Mouse (Mus musculus) stomach, postnatal 0 days (tissue): ENCODE data around the gene 4930524J08Rik. TPM values are rescaled to one million over a fixed set of nuclear protein-coding genes. Genes with fewer than 3 reads are reported as not detected.

ENCODE experiments used
- ATAC-seq: fragments of 200-750 bp; cut with Nextera tagmentation; 2 replicates; pipeline ENCODE4 v1.8.0; 2017; ENCODE audit not compliant: low FRiP score, low TSS enrichment
- DNase-seq: peaks from one replicate; pipeline ENCODE4 v3.0.0-alpha.2; 2016; ENCODE audit warnings: low spot score
- H3K27ac ChIP-seq: fragments of 300-500 bp; sonication (generic); replicated peaks from 2 replicates; pipeline ENCODE4 v1.5.1; 2014; ENCODE audit warnings: mild to moderate bottlenecking, control low read depth
- H3K27me3 ChIP-seq: fragments of 300-500 bp; sonication (generic); 2 replicates; pipeline ENCODE4 v1.6.1; 2014; ENCODE audit warnings: low read length; ENCODE audit not compliant: control insufficient read depth, insufficient read depth
- H3K36me3 ChIP-seq: fragments of 300-500 bp; sonication (generic); 2 replicates; pipeline ENCODE4 v1.6.1; 2014; ENCODE audit warnings: low read length, mixed read lengths; ENCODE audit not compliant: control insufficient read depth, insufficient read depth
- H3K4me1 ChIP-seq: fragments of 300-500 bp; sonication (generic); replicated peaks from 2 replicates; pipeline ENCODE4 v1.6.1; 2014; ENCODE audit warnings: antibody characterized with exemption; ENCODE audit not compliant: control insufficient read depth, insufficient read depth
- H3K4me2 ChIP-seq: fragments of 300-500 bp; sonication (generic); replicated peaks from 2 replicates; pipeline ENCODE4 v1.6.1; 2014; ENCODE audit warnings: low read depth, mild to moderate bottlenecking, control low read depth, moderate library complexity
- H3K4me3 ChIP-seq: fragments of 300-500 bp; sonication (generic); 2 replicates; pipeline ENCODE4 v1.5.1; 2014; ENCODE audit warnings: low read depth, low read length, control low read depth
- H3K9ac ChIP-seq: fragments of 300-500 bp; sonication (generic); 2 replicates; pipeline ENCODE4 v1.6.1; 2014; ENCODE audit warnings: mild to moderate bottlenecking, low read length, control low read depth, mixed read lengths
- H3K9me3 ChIP-seq: fragments of 300-500 bp; sonication (generic); 2 replicates; pipeline ENCODE4 v1.6.1; 2016; ENCODE audit warnings: low read length; ENCODE audit not compliant: control insufficient read depth
- CTCF ChIP-seq: IDR thresholded peaks from 2 replicates; pipeline ENCODE4 v1.5.1; 2016; ENCODE audit warnings: antibody characterized with exemption, low read depth, mild to moderate bottlenecking, moderate library complexity
- EP300 ChIP-seq: optimal IDR thresholded peaks from 2 replicates; pipeline ENCODE3; 2016; ENCODE audit warnings: antibody characterized with exemption
- WGBS: fragments of 180-500 bp; shearing (Covaris S2); extraction: QIAGEN DNeasy Blood & Tissue Kit; methylation state at CpG from one replicate; pipeline ENCODE4 v1.1.7; 2014; 5-methylcytosine and 5-hydroxymethylcytosine counted together
- polyA plus RNA-seq: library from polyadenylated mRNA; unstranded; fragments of >200 nt; fragmentation: Nextera tagmentation; extraction: Ambion mirVana; gene quantifications from 2 replicates; pipeline ENCODE4 v1.2.1, GENCODE M21; 2015

The 4930524J08Rik gene
- polyA plus RNA-seq, 1 experiment from 2014 or later = 2.6 TPM

DNA sequence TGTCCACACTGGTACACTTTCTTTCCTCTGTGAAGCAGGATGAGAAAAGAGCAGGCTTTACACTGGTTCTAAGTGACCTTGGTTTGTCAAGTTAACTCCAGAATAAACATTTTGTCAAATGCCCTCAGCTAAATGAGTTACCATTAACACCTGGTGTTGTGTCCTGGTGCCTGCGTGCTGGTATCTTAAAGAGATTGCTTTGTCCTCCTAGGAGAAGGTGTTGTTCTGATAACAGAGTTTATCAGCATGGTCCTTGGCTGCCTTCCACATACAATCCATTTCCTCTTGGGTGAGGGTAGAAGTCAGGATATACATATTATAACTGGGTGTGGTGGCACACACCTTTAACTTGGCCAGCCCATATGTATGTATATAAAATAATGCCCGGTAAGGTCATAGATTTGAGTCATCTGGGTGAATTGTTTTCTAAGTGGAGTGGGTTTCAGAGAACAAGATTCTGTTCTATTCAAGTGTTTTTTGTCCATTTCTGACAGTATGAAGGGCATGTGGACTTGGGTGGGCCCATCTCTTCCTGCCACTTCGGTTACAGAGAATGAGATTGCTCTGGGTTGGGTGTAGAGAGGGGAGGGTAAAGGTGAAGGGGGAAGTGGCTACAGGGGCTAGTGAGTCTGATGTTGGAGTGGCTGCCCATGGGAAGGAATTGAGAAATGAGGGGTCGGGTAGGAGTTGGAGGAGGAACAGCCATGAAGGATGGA lies 27.6 kb downstream of the 4930524J08Rik start:
- no peaks in the 10 kb centered on the region for H3K27me3 ChIP-seq
- DNase-seq = peak; percentile 87
- no peaks in the 10 kb centered on the region for H3K36me3 ChIP-seq
- no peak overlapping the region for H3K9ac ChIP-seq
- H3K27ac ChIP-seq = peak overlapping the region; percentile 91
- no peaks in the 10 kb centered on the region for H3K9me3 ChIP-seq
- TF ChIP-seq EP300 (no peak), CTCF (no peak)
- no peaks in the 10 kb centered on the region for H3K4me1 ChIP-seq
- no peak overlapping the region; the same call in 1 of the 2 replicates for H3K4me2 ChIP-seq
- WGBS = 57% methylated on average over 4 of the region's 4 CpGs
- ATAC-seq = peak; percentile 92
- H3K4me3 ChIP-seq = no peak overlapping the region

DNA sequence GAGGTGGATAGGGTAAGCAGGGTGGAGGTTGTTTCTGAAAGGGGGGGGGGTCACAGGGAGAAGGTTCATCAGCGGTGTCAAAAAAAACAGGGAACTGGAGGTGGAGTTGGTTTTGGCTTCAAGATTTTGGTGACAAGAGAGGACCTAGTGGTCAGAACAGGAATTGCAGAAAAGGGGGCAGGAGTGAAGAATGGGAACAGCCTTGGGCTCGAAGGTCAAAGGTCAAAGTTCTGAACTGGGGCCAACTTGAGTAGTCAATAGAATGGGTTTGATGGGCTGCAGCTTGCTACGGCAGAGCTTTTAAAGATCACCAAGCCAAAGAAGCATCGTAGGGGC lies 28.1 kb downstream of the 4930524J08Rik start:
- ATAC-seq (no peak), DNase-seq (peak; percentile 24)
- Histone ChIP-seq H3K9me3 (no peaks in the 10 kb centered on the region), H3K27ac (peak overlapping the region; percentile 74), H3K27me3 (no peaks in the 10 kb centered on the region), H3K9ac (no peak overlapping the region), H3K4me2 (no peak overlapping the region), H3K4me3 (no peak overlapping the region), H3K36me3 (no peaks in the 10 kb centered on the region), H3K4me1 (no peaks in the 10 kb centered on the region)
- TF ChIP-seq EP300 (no peak), CTCF (peak; percentile 42)
- 87% methylated on average over 4 of the region's 4 CpGs for WGBS

DNA sequence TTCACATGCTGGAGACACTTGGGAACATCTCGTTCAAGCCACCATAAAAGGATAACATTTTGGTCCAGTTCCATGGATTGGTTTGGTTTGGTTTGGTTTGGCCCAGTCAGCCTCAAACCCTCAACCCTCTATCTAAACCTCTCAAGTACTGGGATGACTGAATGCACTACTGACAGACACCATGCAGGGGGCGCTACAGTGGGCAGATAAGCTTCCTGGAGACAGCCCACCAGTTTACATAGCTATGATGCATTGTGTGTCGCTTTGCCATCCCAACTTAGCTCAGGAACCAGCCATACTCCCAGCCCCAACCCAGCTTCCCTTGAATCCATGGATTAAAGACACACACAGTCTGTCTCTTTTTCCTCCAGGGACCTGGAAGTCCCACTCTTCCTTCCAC lies 29.6 kb downstream of the 4930524J08Rik start:
- H3K4me2 ChIP-seq = no peak overlapping the region
- H3K4me3 ChIP-seq = no peak overlapping the region
- H3K36me3 ChIP-seq = no peaks in the 10 kb centered on the region
- no peaks in the 10 kb centered on the region for H3K4me1 ChIP-seq
- 48% methylated on average over 3 of the region's 3 CpGs for WGBS
- H3K9me3 ChIP-seq = no peaks in the 10 kb centered on the region
- H3K9ac ChIP-seq = no peak overlapping the region
- TF ChIP-seq CTCF (peak; percentile 35; the same call in 1 of the 2 replicates), EP300 (no peak)
- ATAC-seq (no peak), DNase-seq (no peak)
- H3K27ac ChIP-seq = no peak overlapping the region
- no peaks in the 10 kb centered on the region for H3K27me3 ChIP-seq

DNA sequence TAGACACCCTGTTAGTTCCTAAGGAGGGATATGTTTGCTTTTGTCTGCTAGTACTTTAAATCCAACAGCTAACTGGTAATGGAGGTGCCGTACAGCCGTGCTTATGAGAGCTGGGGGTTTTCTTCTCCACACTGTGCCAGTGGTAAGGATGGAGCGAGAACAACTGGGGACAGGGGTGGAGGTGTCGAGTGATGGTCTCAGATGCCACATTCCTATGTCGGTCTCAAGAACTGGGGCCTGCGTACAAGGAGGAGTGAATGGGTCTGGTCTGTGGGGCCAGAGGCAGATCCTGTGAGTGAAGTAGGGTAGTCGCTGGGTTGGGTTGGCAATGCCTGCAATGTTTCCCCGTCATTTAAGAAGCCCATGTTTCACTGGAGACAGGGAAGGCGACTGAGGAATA lies 33.7 kb downstream of the 4930524J08Rik start:
- no peak for DNase-seq

DNA sequence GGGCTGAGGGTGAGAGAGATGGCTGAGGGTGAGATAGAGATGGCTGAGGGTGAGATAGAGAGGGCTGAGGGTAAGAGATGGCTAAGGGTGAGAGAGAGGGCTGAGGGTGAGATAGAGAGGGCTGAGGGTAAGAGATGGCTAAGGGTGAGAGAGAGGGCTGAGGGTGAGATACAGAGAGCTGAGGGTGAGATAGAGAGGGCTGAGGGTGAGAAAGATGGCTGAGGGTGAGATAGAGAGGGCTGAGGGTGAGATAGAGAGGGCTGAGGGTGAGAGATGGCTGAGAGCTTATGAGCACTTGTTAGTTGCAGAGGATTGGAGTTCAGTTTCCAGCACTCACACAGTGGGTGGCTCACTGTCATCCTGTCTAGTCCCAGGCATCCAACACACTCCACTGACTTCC lies 41.2 kb downstream of the 4930524J08Rik start:
- H3K36me3 ChIP-seq = no peaks in the 10 kb centered on the region
- H3K4me3 ChIP-seq = no peak overlapping the region
- no peak overlapping the region for H3K4me2 ChIP-seq
- H3K27ac ChIP-seq = no peak overlapping the region
- H3K9me3 ChIP-seq = no peaks in the 10 kb centered on the region
- TF ChIP-seq CTCF (no peak), EP300 (no peak)
- H3K9ac ChIP-seq = no peak overlapping the region
- no peak for DNase-seq
- no peaks in the 10 kb centered on the region for H3K4me1 ChIP-seq
- H3K27me3 ChIP-seq = no peaks in the 10 kb centered on the region
- ATAC-seq = no peak

More for the DNA sequence above, 33.7 kb downstream of the 4930524J08Rik start:
- H3K4me2 ChIP-seq = no peak overlapping the region
- no peaks in the 10 kb centered on the region for H3K27me3 ChIP-seq
- no peaks in the 10 kb centered on the region for H3K4me1 ChIP-seq
- H3K36me3 ChIP-seq = no peaks in the 10 kb centered on the region
- no peak for TF ChIP-seq CTCF
- TF ChIP-seq EP300 = no peak
- no peak overlapping the region for H3K9ac ChIP-seq
- ATAC-seq = no peak
- no peak overlapping the region for H3K27ac ChIP-seq
- no peaks in the 10 kb centered on the region for H3K9me3 ChIP-seq
- no peak overlapping the region for H3K4me3 ChIP-seq
- WGBS = 78% methylated on average over 9 of the region's 9 CpGs

DNA sequence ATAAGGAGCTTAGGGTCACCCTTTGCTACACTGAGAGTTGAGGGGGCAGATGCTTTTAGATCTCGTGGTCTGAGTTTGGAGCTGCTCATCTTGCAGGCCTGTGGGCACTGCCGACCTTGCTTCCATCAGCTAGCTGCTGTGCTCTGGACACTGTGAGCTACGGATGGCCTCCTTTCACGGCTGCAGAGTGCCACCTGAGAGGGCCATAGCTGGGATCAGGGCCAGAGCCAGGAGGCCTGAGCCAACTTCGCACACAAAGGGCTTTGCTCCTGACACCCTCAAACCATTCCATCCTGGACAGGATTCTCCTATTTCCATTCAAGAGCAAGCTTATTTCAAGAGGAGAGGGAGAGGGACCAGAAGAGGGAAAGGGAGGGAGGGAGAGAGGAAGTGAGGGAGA lies 45.5 kb downstream of the 4930524J08Rik start:
- peak; percentile 16; the same call in 1 of the 2 replicates for ATAC-seq
- H3K27me3 ChIP-seq = no peaks in the 10 kb centered on the region

More for the DNA sequence above, 45.5 kb downstream of the 4930524J08Rik start:
- Histone ChIP-seq H3K27ac (no peak overlapping the region), H3K36me3 (no peaks in the 10 kb centered on the region), H3K9me3 (no peaks in the 10 kb centered on the region), H3K9ac (no peak overlapping the region), H3K4me2 (no peak overlapping the region), H3K4me3 (no peak overlapping the region), H3K4me1 (no peaks in the 10 kb centered on the region)
- no peak for DNase-seq
- TF ChIP-seq EP300 (no peak), CTCF (no peak)
- 73% methylated on average over 5 of the region's 5 CpGs for WGBS
